22 mouse cellular contexts compared by ENCODE assay signal in genomic region chrX:10593561-10593960, GRCm38 (mm10).
"Had no signal": no experiment of that assay in that cellular context is flagged by ENCODE, and none has a peak within 500 bp of the region (broad histone marks: within the 10 kb centered on the region; RNA-seq: fewer than 3 reads in every experiment).

No protein-coding gene starts in this region.

- ATAC-seq: midbrain, embryonic 16.5 days had no signal

- H3K27ac ChIP-seq: liver, embryonic 13.5 days; liver, embryonic 15.5 days; midbrain, embryonic 10.5 days; midbrain, embryonic 12.5 days; neural tube, embryonic 13.5 days; neural tube, embryonic 15.5 days had no signal

- H3K4me2 ChIP-seq: liver, embryonic 11.5 days; liver, embryonic 13.5 days; liver, embryonic 15.5 days; lung, embryonic 14.5 days; midbrain, embryonic 12.5 days; neural tube, embryonic 13.5 days; neural tube, embryonic 15.5 days had no signal

- H3K27me3 ChIP-seq: liver, embryonic 13.5 days; liver, embryonic 15.5 days; neural tube, embryonic 13.5 days; neural tube, embryonic 15.5 days had no signal

- DNase-seq: liver; liver, embryonic 13.5 days; lung, embryonic 14.5 days; lung, postnatal 10 days; lung, postnatal 4 days; midbrain, embryonic 14.5 days; retina, postnatal 1 day; right cerebral cortex, adult 18-20 months; right cerebral cortex, postnatal 25 days; right cerebral cortex, postnatal 4 days; spleen, adult 18-20 months; thymus, adult 2 months; thymus, postnatal 25 days; thymus, postnatal 4 days had no signal

- H3K9ac ChIP-seq: liver, embryonic 13.5 days; liver, embryonic 15.5 days; lung, embryonic 14.5 days; midbrain, embryonic 12.5 days; neural tube, embryonic 13.5 days; neural tube, embryonic 15.5 days had no signal

- H3K4me1 ChIP-seq: liver, embryonic 13.5 days; liver, embryonic 15.5 days; midbrain, embryonic 10.5 days; midbrain, embryonic 12.5 days; neural tube, embryonic 13.5 days; neural tube, embryonic 15.5 days had no signal

- H3K9me3 ChIP-seq: liver, embryonic 13.5 days; liver, embryonic 15.5 days; midbrain, embryonic 10.5 days; midbrain, embryonic 12.5 days; neural tube, embryonic 13.5 days; neural tube, embryonic 15.5 days had no signal

- H3K4me3 ChIP-seq: liver, embryonic 13.5 days; liver, embryonic 15.5 days; midbrain, embryonic 10.5 days; midbrain, embryonic 12.5 days; myocyte; neural tube, embryonic 13.5 days; neural tube, embryonic 15.5 days had no signal

- H3K36me3 ChIP-seq: liver, embryonic 13.5 days; liver, embryonic 15.5 days; midbrain, embryonic 12.5 days; neural tube, embryonic 13.5 days; neural tube, embryonic 15.5 days had no signal
